10 mouse cellular contexts compared by ENCODE assay signal in the genomic region with DNA sequence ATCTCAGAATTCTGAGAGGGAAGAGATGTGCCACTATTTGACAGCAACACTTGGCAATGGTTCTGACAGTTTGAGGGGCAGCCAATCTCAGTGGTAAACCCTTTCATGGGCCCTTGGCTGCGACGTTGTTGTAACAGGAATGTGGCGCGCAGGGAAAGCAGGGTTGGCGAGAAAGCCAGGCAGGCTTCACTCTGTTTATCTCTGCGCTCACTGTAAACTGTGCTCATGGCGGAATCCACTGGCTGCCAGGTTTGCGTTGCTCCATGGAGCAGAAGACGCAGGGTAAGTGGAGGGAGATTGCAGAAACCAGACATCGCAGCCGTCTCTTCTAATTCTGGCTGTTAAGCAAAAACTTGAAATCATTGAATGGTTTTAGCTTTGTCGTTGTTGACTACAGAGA.
A peak's percentile ranks its signal among the peaks of the same experiment; 100 is the strongest.
DNase-seq lines count a peak whose midpoint lies in the region; ATAC-seq lines count a peak whose summit lies in the region.
"Had no signal": no experiment of that assay in that cellular context is flagged by ENCODE, and none has a peak within 500 bp of the region (broad histone marks: within the 10 kb centered on the region; RNA-seq: fewer than 3 reads in every experiment).

No protein-coding gene starts in this region.

- H3K4me3 ChIP-seq in forebrain, embryonic 14.5 days (ENCODE audit: low read depth, low read length) = peak overlapping the region; percentile 16; the same call in 1 of the 2 replicates
- no peak overlapping the region for H3K4me3 ChIP-seq in forebrain, embryonic 11.5 days (ENCODE audit: low read depth, low read length)
- no peak overlapping the region for H3K4me3 ChIP-seq in midbrain, embryonic 13.5 days (replicated peaks)
- no peak overlapping the region for H3K4me3 ChIP-seq in midbrain, embryonic 10.5 days
- peak overlapping the region; percentile 20 for H3K4me3 ChIP-seq in hindbrain, embryonic 16.5 days (ENCODE audit: low read length)
- H3K4me3 ChIP-seq: embryonic facial prominence, embryonic 12.5 days had no signal

- H3K27me3 ChIP-seq in forebrain, embryonic 14.5 days (replicated peaks; ENCODE audit: control insufficient read depth, insufficient read depth, low read length) = no peaks in the 10 kb centered on the region
- no peaks in the 10 kb centered on the region; the same call in 1 of the 2 replicates for H3K27me3 ChIP-seq in forebrain, embryonic 11.5 days (ENCODE audit: control insufficient read depth, insufficient read depth, low read length)
- no peaks in the 10 kb centered on the region for H3K27me3 ChIP-seq in midbrain, embryonic 13.5 days
- H3K27me3 ChIP-seq in midbrain, embryonic 10.5 days (ENCODE audit: low read depth, poor library complexity, severe bottlenecking) = no peaks in the 10 kb centered on the region
- H3K27me3 ChIP-seq in hindbrain, embryonic 16.5 days (replicated peaks; ENCODE audit: control insufficient read depth, insufficient read depth, low read length) = no peaks in the 10 kb centered on the region
- H3K27me3 ChIP-seq: embryonic facial prominence, embryonic 12.5 days had no signal

- H3K9me3 ChIP-seq in forebrain, embryonic 14.5 days (replicated peaks; ENCODE audit: control insufficient read depth, low read length) = no peaks in the 10 kb centered on the region
- no peaks in the 10 kb centered on the region for H3K9me3 ChIP-seq in forebrain, embryonic 11.5 days (ENCODE audit: control insufficient read depth, low read length)
- H3K9me3 ChIP-seq in midbrain, embryonic 13.5 days = no peaks in the 10 kb centered on the region
- H3K9me3 ChIP-seq in midbrain, embryonic 10.5 days (replicated peaks) = no peaks in the 10 kb centered on the region
- H3K9me3 ChIP-seq in hindbrain, embryonic 16.5 days (ENCODE audit: control insufficient read depth, low read length) = no peaks in the 10 kb centered on the region
- H3K9me3 ChIP-seq: embryonic facial prominence, embryonic 12.5 days had no signal

- DNase-seq in forebrain, embryonic 14.5 days (ENCODE audit: low spot score) = peak; percentile 96
- no peak for DNase-seq in forebrain, embryonic 11.5 days (ENCODE audit: low spot score)
- no peak for DNase-seq in midbrain, embryonic 10.5 days (ENCODE audit: low spot score)
- peak; percentile 29 for DNase-seq in right cerebral cortex, postnatal 25 days
- no peak for DNase-seq in embryo, embryonic 11 days
- DNase-seq: kidney, adult 11 months had no signal

- H3K4me2 ChIP-seq in forebrain, embryonic 14.5 days (ENCODE audit: low read length) = peak overlapping the region; percentile 43
- H3K4me2 ChIP-seq in forebrain, embryonic 11.5 days (ENCODE audit: low read depth, low read length, severe bottlenecking) = no peak overlapping the region
- H3K4me2 ChIP-seq in midbrain, embryonic 13.5 days (replicated peaks) = no peak overlapping the region
- H3K4me2 ChIP-seq in hindbrain, embryonic 16.5 days (ENCODE audit: low read length) = peak overlapping the region; percentile 51
- H3K4me2 ChIP-seq: embryonic facial prominence, embryonic 12.5 days had no signal

- peak overlapping the region; percentile 37 for H3K9ac ChIP-seq in forebrain, embryonic 14.5 days (ENCODE audit: low read length)
- no peak overlapping the region for H3K9ac ChIP-seq in forebrain, embryonic 11.5 days (ENCODE audit: low read length)
- no peak overlapping the region for H3K9ac ChIP-seq in midbrain, embryonic 13.5 days (replicated peaks)
- no peak overlapping the region for H3K9ac ChIP-seq in hindbrain, embryonic 16.5 days (ENCODE audit: low read depth, low read length)
- H3K9ac ChIP-seq: embryonic facial prominence, embryonic 12.5 days had no signal

- no peaks in the 10 kb centered on the region for H3K36me3 ChIP-seq in forebrain, embryonic 14.5 days (ENCODE audit: control insufficient read depth, insufficient read depth, low read length)
- no peaks in the 10 kb centered on the region for H3K36me3 ChIP-seq in forebrain, embryonic 11.5 days (ENCODE audit: control insufficient read depth, insufficient read depth, low read length)
- no peaks in the 10 kb centered on the region for H3K36me3 ChIP-seq in midbrain, embryonic 13.5 days
- no peaks in the 10 kb centered on the region for H3K36me3 ChIP-seq in midbrain, embryonic 10.5 days
- no peaks in the 10 kb centered on the region for H3K36me3 ChIP-seq in hindbrain, embryonic 16.5 days (ENCODE audit: control insufficient read depth, insufficient read depth, low read length)
- H3K36me3 ChIP-seq: embryonic facial prominence, embryonic 12.5 days had no signal

- H3K27ac ChIP-seq in forebrain, embryonic 14.5 days (ENCODE audit: low read depth, low read length) = peak overlapping the region; percentile 87
- no peak overlapping the region for H3K27ac ChIP-seq in forebrain, embryonic 11.5 days (ENCODE audit: low read depth, low read length)
- H3K27ac ChIP-seq in midbrain, embryonic 13.5 days = 0 out of 2 replicates have a peak overlapping the region, but pooled peaks have one; percentile 14
- H3K27ac ChIP-seq in midbrain, embryonic 10.5 days (replicated peaks) = no peak overlapping the region
- peak overlapping the region; percentile 56 for H3K27ac ChIP-seq in hindbrain, embryonic 16.5 days (ENCODE audit: low read depth, low read length)
- H3K27ac ChIP-seq: embryonic facial prominence, embryonic 12.5 days had no signal

- ATAC-seq in forebrain, embryonic 14.5 days = peak; percentile 78
- no peak for ATAC-seq in forebrain, embryonic 11.5 days (replicated peaks; ENCODE audit: low FRiP score)
- peak; percentile 41; the same call in 1 of the 2 replicates for ATAC-seq in midbrain, embryonic 13.5 days
- peak; percentile 72 for ATAC-seq in hindbrain, embryonic 16.5 days
- ATAC-seq in megakaryocyte-erythroid progenitor cell, adult 5-6 weeks (replicated peaks; ENCODE audit: low FRiP score, low TSS enrichment, poor library complexity, severe bottlenecking) = no peak

- WGBS in forebrain, embryonic 14.5 days = 33% methylated on average over 12 of the region's 12 CpGs
- WGBS in forebrain, embryonic 11.5 days = 86% methylated on average over 12 of the region's 12 CpGs
- 69% methylated on average over 12 of the region's 12 CpGs for WGBS in midbrain, embryonic 13.5 days
- whole genome bisulfite sequencing in midbrain, embryonic 10.5 days = 80% methylated on average over 12 of the region's 12 CpGs
- WGBS in hindbrain, embryonic 16.5 days = 50% methylated on average over 12 of the region's 12 CpGs

- H3K4me1 ChIP-seq in forebrain, embryonic 14.5 days (ENCODE audit: control insufficient read depth, insufficient read depth, low read length) = peaks cover 13% of the 10 kb centered on the region; the same call in 1 of the 2 replicates
- peaks cover 5% of the 10 kb centered on the region; the same call in 1 of the 2 replicates for H3K4me1 ChIP-seq in forebrain, embryonic 11.5 days (replicated peaks; ENCODE audit: control insufficient read depth, insufficient read depth, low read length)
- peaks cover 15% of the 10 kb centered on the region for H3K4me1 ChIP-seq in midbrain, embryonic 13.5 days (replicated peaks)
- H3K4me1 ChIP-seq in midbrain, embryonic 10.5 days = peaks cover 12% of the 10 kb centered on the region
- H3K4me1 ChIP-seq in hindbrain, embryonic 16.5 days (ENCODE audit: control insufficient read depth, insufficient read depth, low read depth, low read length) = no peaks in the 10 kb centered on the region; the same call in none of the 2 replicates

Comparison
In these comparisons a context has a peak if more than half of its experiments do, and no peak if none do; other contexts are left out.
1. ATAC-seq: peak in forebrain, embryonic 14.5 days (single experiment), midbrain, embryonic 13.5 days (single experiment) and hindbrain, embryonic 16.5 days (single experiment); none in forebrain, embryonic 11.5 days (single experiment) and megakaryocyte-erythroid progenitor cell, adult 5-6 weeks (single experiment).
2. DNase-seq: peak in forebrain, embryonic 14.5 days (single experiment) and right cerebral cortex, postnatal 25 days (single experiment); none in forebrain, embryonic 11.5 days (single experiment), midbrain, embryonic 10.5 days (single experiment) and embryo, embryonic 11 days (single experiment).
3. H3K27ac ChIP-seq: peak in forebrain, embryonic 14.5 days (single experiment), midbrain, embryonic 13.5 days (single experiment) and hindbrain, embryonic 16.5 days (single experiment); none in forebrain, embryonic 11.5 days (single experiment) and midbrain, embryonic 10.5 days (single experiment).
4. H3K4me2 ChIP-seq: peak in forebrain, embryonic 14.5 days (single experiment) and hindbrain, embryonic 16.5 days (single experiment); none in forebrain, embryonic 11.5 days (single experiment) and midbrain, embryonic 13.5 days (single experiment).
5. H3K4me3 ChIP-seq: peak in forebrain, embryonic 14.5 days (single experiment) and hindbrain, embryonic 16.5 days (single experiment); none in forebrain, embryonic 11.5 days (single experiment), midbrain, embryonic 13.5 days (single experiment) and midbrain, embryonic 10.5 days (single experiment).